Mouse (Mus musculus) neural tube, embryonic 14.5 days (tissue): ENCODE results near the gene Ubxn1. TPM values are rescaled to one million over a fixed set of nuclear protein-coding genes. Genes with fewer than 3 reads are reported as not detected.
A peak's percentile ranks its signal among the peaks of the same experiment; 100 is the strongest.

Source experiments
- ATAC-seq: fragments of 200-750 bp; cut with Nextera tagmentation; 2 replicates; pipeline ENCODE4 v1.8.0; 2017; ENCODE audit warnings: low read depth, mild to moderate bottlenecking, moderate TSS enrichment, moderate library complexity
- H3K27ac ChIP-seq: fragments of 300-500 bp; sonication (generic); 2 replicates; pipeline ENCODE4 v1.5.1; 2014; ENCODE audit warnings: low read depth, mild to moderate bottlenecking, control low read depth, low read length, moderate library complexity, mixed read lengths
- H3K27me3 ChIP-seq: fragments of 300-500 bp; sonication (generic); 2 replicates; pipeline ENCODE4 v1.6.1; 2014; ENCODE audit warnings: low read length; ENCODE audit not compliant: control insufficient read depth, insufficient read depth
- H3K36me3 ChIP-seq: fragments of 300-500 bp; sonication (generic); 2 replicates; pipeline ENCODE4 v1.6.1; 2014; ENCODE audit warnings: low read length, mixed read lengths; ENCODE audit not compliant: control insufficient read depth, insufficient read depth
- H3K4me1 ChIP-seq: fragments of 300-500 bp; sonication (generic); 2 replicates; pipeline ENCODE4 v1.6.1; 2014; ENCODE audit warnings: low read length; ENCODE audit not compliant: control insufficient read depth, insufficient read depth
- H3K4me2 ChIP-seq: fragments of 300-500 bp; sonication (generic); 2 replicates; pipeline ENCODE4 v1.6.1; 2014; ENCODE audit warnings: mild to moderate bottlenecking, low read depth, low read length, control low read depth
- H3K4me3 ChIP-seq: fragments of 300-500 bp; sonication (generic); 2 replicates; pipeline ENCODE4 v1.5.1; 2014; ENCODE audit warnings: low read depth, low read length, control low read depth, mixed read lengths
- H3K9ac ChIP-seq: fragments of 300-500 bp; sonication (generic); replicated peaks from 2 replicates; pipeline ENCODE4 v1.6.1; 2014; ENCODE audit warnings: low read depth, mild to moderate bottlenecking, control low read depth, low read length, mixed read lengths
- H3K9me3 ChIP-seq: fragments of 300-500 bp; sonication (generic); 2 replicates; pipeline ENCODE4 v1.6.1; 2016; ENCODE audit warnings: low read length; ENCODE audit not compliant: control insufficient read depth
- WGBS: fragments of 180-500 bp; shearing (Covaris S2); extraction: QIAGEN DNeasy Blood & Tissue Kit; methylation state at CpG from one replicate; pipeline ENCODE4 v1.1.7; 2014; 5-methylcytosine and 5-hydroxymethylcytosine counted together
- polyA plus RNA-seq: library from polyadenylated mRNA; unstranded; fragments of >200 nt; fragmentation: Nextera tagmentation; extraction: Ambion mirVana; gene quantifications from 2 replicates; pipeline ENCODE4 v1.2.1, GENCODE M21; 2014

The Ubxn1 gene
- polyA plus RNA-seq, 1 experiment from 2014 or later, result 135 TPM

GRCm38 (mm10) chr19:8875031-8875430 is 3.7 kb downstream of the Ubxn1 start:
- H3K36me3 ChIP-seq, result peaks cover 34% of the 10 kb centered on the region

DNA sequence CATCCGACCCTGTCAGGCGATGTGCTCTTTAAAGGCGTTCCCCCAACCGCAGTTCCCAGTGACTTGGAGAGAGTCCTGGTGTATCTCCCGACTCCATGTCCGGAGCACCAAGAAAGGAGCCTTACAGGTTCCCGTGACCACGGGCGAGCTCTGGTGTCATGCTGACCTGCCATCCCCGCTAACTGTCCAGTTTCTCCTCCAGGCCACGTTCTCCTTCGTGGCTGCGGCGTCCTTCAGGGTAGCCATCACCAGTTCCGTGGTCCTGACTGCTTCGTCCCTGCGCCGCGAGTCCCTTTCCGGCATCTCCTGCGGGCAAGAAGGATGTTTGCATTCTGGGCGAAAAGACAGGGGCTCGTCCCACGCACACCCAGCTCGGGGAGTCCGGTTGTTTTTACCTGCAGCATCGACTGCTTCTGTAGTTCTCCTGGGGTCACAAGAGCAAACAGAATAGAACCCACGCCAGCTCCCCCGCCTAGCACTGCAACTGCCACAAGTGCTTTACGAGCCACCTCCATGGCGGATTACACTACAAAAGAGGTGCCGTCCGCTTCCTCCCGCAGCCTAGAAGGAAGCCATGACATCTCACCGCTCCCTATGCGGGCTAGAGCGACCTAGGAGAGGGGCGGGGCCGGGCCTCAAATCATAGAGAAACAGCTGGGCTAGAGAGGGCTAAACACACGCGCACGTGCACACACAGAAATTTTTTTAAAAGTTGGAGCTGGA is 9.2 kb downstream of the Ubxn1 start, which contains the start of gene Uqcc3:
Gene Uqcc3, minus strand, starts transcription at position 613 of the 723 bp plus-strand sequence.
- peak; percentile 97 for ATAC-seq
- peak within 1 kb of the TSS; percentile 85 for H3K27ac ChIP-seq
- H3K36me3 ChIP-seq, result peaks cover 12% of the 10 kb centered on the region
- H3K4me1 ChIP-seq, result peaks cover 10% of the 10 kb centered on the region; the same call in 1 of the 2 replicates
- H3K4me3 ChIP-seq, result peak within 1 kb of the TSS; percentile 76
- H3K9me3 ChIP-seq, result no peaks in the 10 kb centered on the region
- no peaks in the 10 kb centered on the region for H3K27me3 ChIP-seq
- peak within 1 kb of the TSS; percentile 91 for H3K4me2 ChIP-seq
- under 1% methylated on average over 42 of the region's 42 CpGs for WGBS
- H3K9ac ChIP-seq, result peak within 1 kb of the TSS; percentile 82

More at GRCm38 (mm10) chr19:8875031-8875430, 3.7 kb downstream of the Ubxn1 start:
- no peak overlapping the region for H3K4me2 ChIP-seq
- 95% methylated on average over 7 of the region's 7 CpGs for WGBS
- no peaks in the 10 kb centered on the region for H3K9me3 ChIP-seq
- H3K27me3 ChIP-seq, result no peaks in the 10 kb centered on the region; the same call in 1 of the 2 replicates
- H3K9ac ChIP-seq, result no peak overlapping the region
- no peak for ATAC-seq
- peaks cover 19% of the 10 kb centered on the region for H3K4me1 ChIP-seq
- H3K27ac ChIP-seq, result no peak overlapping the region
- H3K4me3 ChIP-seq, result no peak overlapping the region

DNA sequence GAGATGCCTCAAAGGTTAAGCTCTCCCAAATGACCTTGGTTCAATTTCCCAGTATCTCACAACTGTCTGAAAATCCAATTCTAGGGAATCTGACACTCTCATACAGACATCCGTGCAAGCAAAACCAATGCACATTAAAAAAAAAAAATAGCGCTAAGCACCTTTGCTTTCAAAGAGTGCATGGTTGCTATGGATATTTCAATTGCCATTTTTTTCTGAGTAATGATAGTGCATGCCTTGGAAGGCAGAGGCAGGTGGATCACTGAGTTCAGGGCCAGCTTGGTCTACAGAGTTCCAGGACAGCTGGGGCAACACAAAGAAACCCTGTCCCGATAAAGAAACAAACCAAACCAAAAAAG is 9.7 kb downstream of the Ubxn1 start:
- no peaks in the 10 kb centered on the region for H3K27me3 ChIP-seq
- H3K9ac ChIP-seq, result peak overlapping the region; percentile 25; the same call in 1 of the 2 replicates
- peak overlapping the region; percentile 85; the same call in 1 of the 2 replicates for H3K27ac ChIP-seq
- no peaks in the 10 kb centered on the region for H3K9me3 ChIP-seq
- peak overlapping the region; percentile 91 for H3K4me2 ChIP-seq
- ATAC-seq, result no peak
- H3K4me1 ChIP-seq, result peaks cover 10% of the 10 kb centered on the region; the same call in 1 of the 2 replicates
- WGBS, result 10% methylated on average over 3 of the region's 3 CpGs
- H3K36me3 ChIP-seq, result 0 out of 2 replicates have a peak, but pooled peaks cover 8% of the 10 kb centered on the region
- peak overlapping the region; percentile 76 for H3K4me3 ChIP-seq

DNA sequence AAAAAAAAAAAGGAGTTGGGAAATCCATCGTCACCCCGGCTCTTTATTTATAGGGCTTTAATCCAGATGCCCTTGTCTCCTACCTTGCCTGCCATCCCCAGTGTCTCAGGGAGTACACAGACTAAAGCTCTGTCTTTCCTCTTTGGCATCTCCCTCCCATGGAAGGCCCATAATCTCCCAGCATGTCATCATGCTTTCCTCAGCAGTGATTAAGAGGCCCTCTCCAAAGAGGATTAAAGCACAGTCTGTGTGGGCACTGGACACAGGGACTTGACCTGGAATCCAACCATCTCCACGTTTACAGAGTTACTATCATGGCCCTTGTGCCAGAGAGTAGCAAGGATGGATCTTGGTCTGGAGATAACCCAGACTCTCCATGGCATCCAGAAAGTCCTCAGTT is 12.3 kb downstream of the Ubxn1 start, which contains the start of the genes Lbhd1 and Gm49403:
Gene Lbhd1, plus strand, starts transcription at position 117 of the 400 bp plus-strand sequence.
Gene Gm49403, plus strand, starts transcription at position 315 of the 400 bp plus-strand sequence.
- WGBS, result 86% methylated on average over 3 of the region's 3 CpGs
- no peak for ATAC-seq
- H3K27ac ChIP-seq, result no peak within 1 kb of the TSS
- H3K4me3 ChIP-seq, result no peak within 1 kb of the TSS
- H3K9ac ChIP-seq, result no peak within 1 kb of the TSS
- H3K9me3 ChIP-seq, result no peaks in the 10 kb centered on the region
- no peaks in the 10 kb centered on the region for H3K36me3 ChIP-seq
- H3K4me1 ChIP-seq, result peaks cover 18% of the 10 kb centered on the region
- no peak within 1 kb of the TSS for H3K4me2 ChIP-seq
- no peaks in the 10 kb centered on the region for H3K27me3 ChIP-seq

GRCm38 (mm10) chr19:8886916-8887584 is 15.8 kb downstream of the Ubxn1 start:
- Histone ChIP-seq H3K36me3 (0 out of 2 replicates have a peak, but pooled peaks cover 3% of the 10 kb centered on the region), H3K4me1 (peaks cover 9% of the 10 kb centered on the region), H3K27me3 (no peaks in the 10 kb centered on the region), H3K9ac (no peak overlapping the region), H3K9me3 (no peaks in the 10 kb centered on the region), H3K4me3 (no peak overlapping the region), H3K27ac (no peak overlapping the region), H3K4me2 (no peak overlapping the region)
- ATAC-seq, result no peak
- 54% methylated on average over 1 of the region's 1 CpGs for WGBS

DNA sequence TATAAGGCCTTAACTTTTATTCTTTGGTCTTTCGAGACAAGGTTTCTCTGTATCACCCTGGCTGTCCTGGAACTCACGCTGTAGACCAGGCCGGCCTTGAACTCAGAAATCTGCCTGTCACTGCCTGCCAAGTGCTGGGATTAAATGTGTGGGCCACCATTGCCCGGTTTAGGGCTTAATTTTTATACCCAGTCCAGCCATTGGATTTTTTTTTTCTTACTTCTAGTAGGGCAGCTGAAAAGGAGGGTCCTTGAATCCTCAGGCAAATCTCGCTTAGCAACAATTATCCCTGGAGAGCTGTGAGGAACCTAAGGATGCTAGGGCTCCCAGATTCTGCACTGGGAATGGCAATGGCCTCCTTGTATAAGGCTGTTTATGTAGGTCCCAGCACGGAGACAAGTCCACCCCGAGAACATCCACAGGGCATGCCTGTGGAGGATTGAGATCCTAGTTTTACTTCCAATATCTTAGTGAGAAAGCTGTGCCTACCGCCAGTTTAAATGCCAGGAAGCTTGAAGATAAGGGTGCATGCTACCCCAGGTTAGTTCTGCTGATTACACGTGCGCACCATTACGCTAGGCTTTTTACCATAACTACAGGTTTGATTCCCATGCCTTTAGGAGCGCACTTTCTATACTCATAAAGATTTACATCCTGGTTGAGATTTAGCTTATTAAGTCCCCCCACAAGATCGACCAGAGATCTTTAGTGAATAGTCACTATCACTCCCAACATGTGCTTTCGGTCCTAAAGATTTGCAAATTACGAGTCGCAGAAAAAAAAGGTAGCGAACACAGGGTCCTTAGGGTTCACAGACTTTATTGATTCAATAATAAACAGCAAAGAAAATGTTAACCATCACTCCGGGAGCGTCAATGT is 16.5 kb downstream of the Ubxn1 start:
- H3K4me1 ChIP-seq, result peaks cover 12% of the 10 kb centered on the region
- H3K36me3 ChIP-seq, result 0 out of 2 replicates have a peak, but pooled peaks cover 3% of the 10 kb centered on the region
- peak overlapping the region; percentile 80; the same call in 1 of the 2 replicates for H3K27ac ChIP-seq
- 14% methylated on average over 19 of the region's 19 CpGs for WGBS
- no peaks in the 10 kb centered on the region for H3K9me3 ChIP-seq
- H3K9ac ChIP-seq, result peak overlapping the region; percentile 71
- H3K4me2 ChIP-seq, result peak overlapping the region; percentile 80
- no peak for ATAC-seq
- peak overlapping the region; percentile 54 for H3K4me3 ChIP-seq
- no peaks in the 10 kb centered on the region for H3K27me3 ChIP-seq

- H3K36me3 ChIP-seq, result 0 out of 2 replicates have a peak, but pooled peaks cover 3% of the 10 kb centered on the region
- H3K9ac ChIP-seq, result peak within 1 kb of the TSS; percentile 71
- under 1% methylated on average over 58 of the region's 58 CpGs for WGBS
- peak; percentile 96 for ATAC-seq
- H3K4me2 ChIP-seq, result peak within 1 kb of the TSS; percentile 80
- H3K9me3 ChIP-seq, result no peaks in the 10 kb centered on the region
- H3K27ac ChIP-seq, result peak within 1 kb of the TSS; percentile 80
- no peaks in the 10 kb centered on the region for H3K27me3 ChIP-seq
- H3K4me3 ChIP-seq, result peak within 1 kb of the TSS; percentile 54
- peaks cover 16% of the 10 kb centered on the region for H3K4me1 ChIP-seq
Observed at GRCm38 (mm10) chr19:8888511-8889385, 17.5 kb downstream of the Ubxn1 start, which contains the start of the genes 1810009A15Rik and Gm49416. 1810009A15Rik (plus strand) TSS chr19:8888853. Gm49416 (plus strand) TSS chr19:8888926.
